Mouse (Mus musculus) kidney, postnatal 4 days (tissue): ENCODE results near the gene Spred1.

Experiments used
- DNase-seq, 2 experiments: peaks; one replicate each; pipeline ENCODE4 v3.0.0; 2021; ENCODE audit warnings: mixed read lengths in 2 of 2

Gene Spred1

GRCm38 (mm10) chr2:117121212-117121983 lies at the start of gene Spred1:
Spred1 (plus strand) TSS chr2:117121374.
- peak; percentile 47 to 65 for DNase-seq

- DNase-seq, result no peak
Measured at GRCm38 (mm10) chr2:117071596-117071995, 49.6 kb upstream of the Spred1 start.

GRCm38 (mm10) chr2:117078711-117079110 lies 42.5 kb upstream of the Spred1 start:
- no peak for DNase-seq

- DNase-seq, result no peak
Measured at GRCm38 (mm10) chr2:117079621-117080020, 41.6 kb upstream of the Spred1 start.

GRCm38 (mm10) chr2:117086002-117086765 lies 35.0 kb upstream of the Spred1 start:
- no peak for DNase-seq

- no peak for DNase-seq
Measured at GRCm38 (mm10) chr2:117086766-117087457, 34.3 kb upstream of the Spred1 start.

GRCm38 (mm10) chr2:117087458-117087820 lies 33.7 kb upstream of the Spred1 start:
- no peak for DNase-seq

GRCm38 (mm10) chr2:117089482-117089881 lies 31.7 kb upstream of the Spred1 start:
- no peak for DNase-seq

GRCm38 (mm10) chr2:117090061-117090460 lies 31.1 kb upstream of the Spred1 start:
- no peak for DNase-seq

GRCm38 (mm10) chr2:117092946-117093401 lies 28.2 kb upstream of the Spred1 start:
- no peak for DNase-seq

GRCm38 (mm10) chr2:117095491-117095890 lies 25.7 kb upstream of the Spred1 start:
- no peak for DNase-seq

GRCm38 (mm10) chr2:117097305-117097704 lies 23.9 kb upstream of the Spred1 start:
- DNase-seq, result no peak

GRCm38 (mm10) chr2:117099316-117099715 lies 21.9 kb upstream of the Spred1 start:
- no peak for DNase-seq

GRCm38 (mm10) chr2:117103461-117103860 lies 17.7 kb upstream of the Spred1 start:
- DNase-seq, result no peak

GRCm38 (mm10) chr2:117105407-117105806 lies 15.8 kb upstream of the Spred1 start:
- no peak for DNase-seq

GRCm38 (mm10) chr2:117108059-117108458 lies 13.1 kb upstream of the Spred1 start:
- no peak for DNase-seq

GRCm38 (mm10) chr2:117109296-117109695 lies 11.9 kb upstream of the Spred1 start:
- no peak for DNase-seq

- DNase-seq, result no peak
Measured at GRCm38 (mm10) chr2:117110355-117110866, 10.8 kb upstream of the Spred1 start.

GRCm38 (mm10) chr2:117113262-117113661 lies 7.9 kb upstream of the Spred1 start:
- DNase-seq, result no peak

GRCm38 (mm10) chr2:117113762-117114161 lies 7.4 kb upstream of the Spred1 start:
- no peak for DNase-seq

- no peak for DNase-seq
Measured at GRCm38 (mm10) chr2:117118516-117118915, 2.7 kb upstream of the Spred1 start.

- DNase-seq, result peak; percentile 78 to 86
Measured at GRCm38 (mm10) chr2:117119291-117120245, 1.6 kb upstream of the Spred1 start.
